Mouse (Mus musculus) thymus, adult 2 months (tissue): ENCODE results near the gene Gm20388.
"Not testable (repeated sequence)": the region's sequence is repeated elsewhere in the genome, so short reads cannot be mapped to it uniquely, and the experiment has no call there.

Experiments
- CTCF ChIP-seq: fragments of 200-500 bp; IDR thresholded peaks from 2 replicates; pipeline ENCODE4 v1.5.1; 2012; ENCODE audit warnings: mild to moderate bottlenecking, control low read depth, low read length, moderate library complexity, borderline replicate concordance; ENCODE audit not compliant: control insufficient read depth, poor library complexity, insufficient read depth; ENCODE audit errors: extremely low read depth
- POLR2A ChIP-seq: fragments of 200-500 bp; IDR thresholded peaks from 2 replicates; pipeline ENCODE4 v1.6.1; 2012; ENCODE audit warnings: mild to moderate bottlenecking, low read length, control low read depth, moderate library complexity; ENCODE audit not compliant: control insufficient read depth, poor library complexity, insufficient read depth; ENCODE audit errors: extremely low read depth

GRCm38 (mm10) chr8:120803661-120804375 lies 893.2 kb downstream of the Gm20388 start:
- not testable (repeated sequence) for TF ChIP-seq POLR2A, CTCF
